In the genomic region with DNA sequence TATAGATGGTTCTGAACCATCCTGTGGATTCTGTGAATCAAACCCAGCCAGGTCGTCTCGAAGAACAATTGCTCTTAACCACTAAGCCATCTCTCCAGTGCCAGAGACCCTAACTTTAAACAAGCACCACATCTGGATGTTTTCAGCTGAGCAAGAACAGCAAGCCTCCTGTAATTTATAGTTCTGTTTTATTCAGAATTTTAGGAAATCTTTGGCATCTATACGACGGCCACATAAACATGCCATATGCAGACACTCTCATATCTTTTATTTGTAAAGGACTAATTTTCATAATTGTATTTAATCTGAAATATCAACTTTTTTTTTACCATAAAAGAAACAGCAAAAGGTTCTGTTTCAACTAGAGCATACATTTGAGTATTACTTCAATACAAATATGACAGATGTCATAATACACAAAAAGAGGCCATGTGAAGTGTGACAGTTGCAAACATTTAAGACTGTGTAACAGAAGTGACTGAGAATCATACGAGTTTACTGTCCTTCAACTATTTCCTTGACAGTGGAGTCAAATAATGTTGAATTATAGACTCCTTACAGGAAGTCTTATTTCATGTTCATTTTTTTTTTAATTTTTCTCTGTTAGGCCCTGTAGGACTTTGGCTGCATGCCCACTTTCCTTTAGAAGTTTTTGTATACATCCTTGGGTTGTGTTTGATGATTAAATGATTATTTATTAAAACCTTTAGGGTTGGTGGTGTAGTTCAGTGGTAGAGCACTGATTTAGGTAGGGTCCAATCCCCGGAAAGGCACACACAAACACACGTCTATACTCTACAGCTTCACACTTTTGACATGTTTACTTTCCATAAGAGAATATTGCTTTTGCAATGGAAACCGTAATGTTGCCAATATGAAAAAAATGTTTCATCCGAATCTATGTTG, we compare ENCODE assay signal across 18 mouse cellular contexts. TPM values are rescaled to one million over a fixed set of nuclear protein-coding genes. Genes with fewer than 3 reads are reported as not detected.
DNase-seq lines count a peak whose midpoint lies in the region; ATAC-seq and TF ChIP-seq lines count a peak whose summit lies in the region.
"Had no signal": no experiment of that assay in that cellular context is flagged by ENCODE, and none has a peak within 500 bp of the region (broad histone marks: within the 10 kb centered on the region; RNA-seq: fewer than 3 reads in every experiment).

No protein-coding gene starts in this region.

- no peak overlapping the region for H3K9ac ChIP-seq in hindbrain, embryonic 13.5 days
- no peak overlapping the region for H3K9ac ChIP-seq in lung, embryonic 14.5 days
- no peak overlapping the region for H3K9ac ChIP-seq in hindbrain, embryonic 16.5 days (ENCODE audit: low read depth, low read length)
- no peak overlapping the region for H3K9ac ChIP-seq in stomach, embryonic 15.5 days
- H3K9ac ChIP-seq: embryonic facial prominence, embryonic 15.5 days; forebrain, embryonic 15.5 days; heart, embryonic 12.5 days; limb, embryonic 15.5 days; liver, embryonic 14.5 days had no signal

- 80% methylated on average over 9 of the region's 9 CpGs for WGBS in hindbrain, embryonic 13.5 days
- 88% methylated on average over 9 of the region's 9 CpGs for WGBS in hindbrain, embryonic 10.5 days
- WGBS in lung, embryonic 14.5 days: 34% methylated on average over 9 of the region's 9 CpGs
- WGBS in hindbrain, embryonic 16.5 days: 73% methylated on average over 9 of the region's 9 CpGs
- 35% methylated on average over 9 of the region's 9 CpGs for WGBS in stomach, embryonic 15.5 days

- H3K4me3 ChIP-seq in hindbrain, embryonic 13.5 days: no peak overlapping the region
- no peak overlapping the region for H3K4me3 ChIP-seq in hindbrain, embryonic 10.5 days
- H3K4me3 ChIP-seq in lung, embryonic 14.5 days (ENCODE audit: low read depth, low read length): no peak overlapping the region
- no peak overlapping the region for H3K4me3 ChIP-seq in hindbrain, embryonic 16.5 days (ENCODE audit: low read length)
- H3K4me3 ChIP-seq in stomach, embryonic 15.5 days (replicated peaks): no peak overlapping the region
- H3K4me3 ChIP-seq: embryonic facial prominence, embryonic 15.5 days; forebrain, embryonic 15.5 days; heart, embryonic 12.5 days; left cerebral cortex, adult 2 months; limb, embryonic 15.5 days had no signal

- no peaks in the 10 kb centered on the region for H3K9me3 ChIP-seq in hindbrain, embryonic 13.5 days
- no peaks in the 10 kb centered on the region for H3K9me3 ChIP-seq in hindbrain, embryonic 10.5 days
- H3K9me3 ChIP-seq in lung, embryonic 14.5 days (ENCODE audit: low read depth, low read length): no peaks in the 10 kb centered on the region
- H3K9me3 ChIP-seq in hindbrain, embryonic 16.5 days (ENCODE audit: control insufficient read depth, low read length): no peaks in the 10 kb centered on the region
- H3K9me3 ChIP-seq in stomach, embryonic 15.5 days: no peaks in the 10 kb centered on the region
- H3K9me3 ChIP-seq: embryonic facial prominence, embryonic 15.5 days; forebrain, embryonic 15.5 days; heart, embryonic 12.5 days; limb, embryonic 15.5 days had no signal

- no peak overlapping the region; the same call in 1 of the 2 replicates for H3K27ac ChIP-seq in hindbrain, embryonic 13.5 days
- H3K27ac ChIP-seq in hindbrain, embryonic 10.5 days: no peak overlapping the region
- H3K27ac ChIP-seq in lung, embryonic 14.5 days (ENCODE audit: low read depth): peak overlapping the region; percentile 100
- 0 out of 2 replicates have a peak overlapping the region, but pooled peaks have one; percentile 6 for H3K27ac ChIP-seq in hindbrain, embryonic 16.5 days (ENCODE audit: low read depth, low read length)
- H3K27ac ChIP-seq in stomach, embryonic 15.5 days: peak overlapping the region; percentile 78
- H3K27ac ChIP-seq: embryonic facial prominence, embryonic 15.5 days; forebrain, embryonic 15.5 days; left cerebral cortex, adult 2 months; limb, embryonic 15.5 days; liver, embryonic 14.5 days had no signal

- H3K27me3 ChIP-seq in hindbrain, embryonic 13.5 days: no peaks in the 10 kb centered on the region
- peaks cover 27% of the 10 kb centered on the region for H3K27me3 ChIP-seq in hindbrain, embryonic 10.5 days (ENCODE audit: insufficient read depth, poor library complexity, severe bottlenecking)
- no peaks in the 10 kb centered on the region for H3K27me3 ChIP-seq in lung, embryonic 14.5 days (ENCODE audit: insufficient read depth, low read length)
- H3K27me3 ChIP-seq in hindbrain, embryonic 16.5 days (replicated peaks; ENCODE audit: control insufficient read depth, insufficient read depth, low read length): no peaks in the 10 kb centered on the region
- no peaks in the 10 kb centered on the region for H3K27me3 ChIP-seq in stomach, embryonic 15.5 days (replicated peaks)
- H3K27me3 ChIP-seq: heart, embryonic 12.5 days had no signal

- H3K4me1 ChIP-seq in hindbrain, embryonic 13.5 days (replicated peaks): peaks cover 46% of the 10 kb centered on the region
- peaks cover 32% of the 10 kb centered on the region for H3K4me1 ChIP-seq in hindbrain, embryonic 10.5 days (replicated peaks)
- H3K4me1 ChIP-seq in lung, embryonic 14.5 days (ENCODE audit: insufficient read depth): peaks cover 9% of the 10 kb centered on the region; the same call in 1 of the 2 replicates
- peaks cover 20% of the 10 kb centered on the region for H3K4me1 ChIP-seq in hindbrain, embryonic 16.5 days (ENCODE audit: control insufficient read depth, insufficient read depth, low read depth, low read length)
- peaks cover 9% of the 10 kb centered on the region for H3K4me1 ChIP-seq in stomach, embryonic 15.5 days

- ATAC-seq in hindbrain, embryonic 13.5 days (ENCODE audit: low FRiP score): no peak
- peak; percentile 77 for ATAC-seq in lung, embryonic 14.5 days (ENCODE audit: insufficient read depth)
- ATAC-seq in hindbrain, embryonic 16.5 days: no peak
- ATAC-seq in stomach, embryonic 15.5 days (ENCODE audit: insufficient read depth, low FRiP score, low read depth): 0 out of 2 replicates have a peak, but pooled peaks have one; percentile 16
- no peak for ATAC-seq in CD4-positive, CD25-positive, alpha-beta regulatory T cell, adult 4 months
- ATAC-seq: forebrain, embryonic 15.5 days; midbrain, embryonic 16.5 days had no signal

- H3K4me2 ChIP-seq in hindbrain, embryonic 13.5 days: peak overlapping the region; percentile 89; the same call in 1 of the 2 replicates
- peak overlapping the region; percentile 18; the same call in 1 of the 2 replicates for H3K4me2 ChIP-seq in lung, embryonic 14.5 days
- no peak overlapping the region for H3K4me2 ChIP-seq in hindbrain, embryonic 16.5 days (ENCODE audit: low read length)
- H3K4me2 ChIP-seq in stomach, embryonic 15.5 days: no peak overlapping the region; the same call in 1 of the 2 replicates
- H3K4me2 ChIP-seq: embryonic facial prominence, embryonic 15.5 days; forebrain, embryonic 15.5 days; heart, embryonic 12.5 days; limb, embryonic 15.5 days had no signal

- DNase-seq in hindbrain, embryonic 10.5 days (ENCODE audit: low spot score): no peak
- peak; percentile 91 for DNase-seq in lung, embryonic 14.5 days
- no peak for DNase-seq in lung, adult 18-20 months
- no peak for DNase-seq in yolk sac, embryonic 10.5 days (ENCODE audit: low spot score)
- DNase-seq: adrenal gland, postnatal 36 days; cerebellum, adult 9-10 months; heart, postnatal 10 days had no signal

- H3K36me3 ChIP-seq in hindbrain, embryonic 13.5 days: peaks cover 29% of the 10 kb centered on the region
- peaks cover 63% of the 10 kb centered on the region for H3K36me3 ChIP-seq in hindbrain, embryonic 10.5 days
- H3K36me3 ChIP-seq in lung, embryonic 14.5 days (ENCODE audit: insufficient read depth): peaks cover 60% of the 10 kb centered on the region
- H3K36me3 ChIP-seq in hindbrain, embryonic 16.5 days (ENCODE audit: control insufficient read depth, insufficient read depth, low read length): no peaks in the 10 kb centered on the region; the same call in 1 of the 2 replicates
- H3K36me3 ChIP-seq in stomach, embryonic 15.5 days: peaks cover 9% of the 10 kb centered on the region
- H3K36me3 ChIP-seq: embryonic facial prominence, embryonic 15.5 days; forebrain, embryonic 15.5 days; limb, embryonic 15.5 days had no signal

- TF ChIP-seq CTCF in lung, embryonic 14.5 days (IDR thresholded peaks at IDR 0.05; ENCODE audit: low read depth): no peak

RNA-seq across cellular contexts. Expression of gene Meis1, which starts 13.5 kb away (rescaled TPM):
- polyA plus RNA-seq in hindbrain, embryonic 13.5 days (2015; fragmentation: Nextera tagmentation; extraction: Ambion mirVana): 211 and 212 TPM in 2 replicates
- polyA plus RNA-seq in hindbrain, embryonic 10.5 days (2016; fragmentation: Nextera tagmentation; extraction: Ambion mirVana): 92.9 and 123 TPM in 2 replicates
- polyA plus RNA-seq in lung, embryonic 14.5 days (2014; fragmentation: Nextera tagmentation; extraction: Ambion mirVana): 122 and 132 TPM in 2 replicates
- polyA plus RNA-seq in hindbrain, embryonic 16.5 days (2015; fragmentation: Nextera tagmentation; extraction: Ambion mirVana): 182 and 183 TPM in 2 replicates
- polyA plus RNA-seq in stomach, embryonic 15.5 days (2015; fragmentation: Nextera tagmentation; extraction: Ambion mirVana): 139 and 150 TPM in 2 replicates
- under 1 TPM in 1 of 2 experiments, not detected in 1; 0.66 TPM for polyA plus RNA-seq in CD4-positive, CD25-positive, alpha-beta regulatory T cell, adult 4 months (2017; shearing (Covaris generic))

Comparison
In these comparisons a context has a peak if more than half of its experiments do, and no peak if none do; other contexts are left out.
1. H3K27ac ChIP-seq: peak in lung, embryonic 14.5 days (single experiment), hindbrain, embryonic 16.5 days (single experiment) and stomach, embryonic 15.5 days (single experiment); none in hindbrain, embryonic 13.5 days (single experiment) and hindbrain, embryonic 10.5 days (single experiment).
2. H3K4me2 ChIP-seq: peak in hindbrain, embryonic 13.5 days (single experiment) and lung, embryonic 14.5 days (single experiment); none in hindbrain, embryonic 16.5 days (single experiment) and stomach, embryonic 15.5 days (single experiment).
3. ATAC-seq: peak in lung, embryonic 14.5 days (single experiment) and stomach, embryonic 15.5 days (single experiment); none in hindbrain, embryonic 13.5 days (single experiment), hindbrain, embryonic 16.5 days (single experiment) and CD4-positive, CD25-positive, alpha-beta regulatory T cell, adult 4 months (single experiment).
4. RNA of gene Meis1, which starts 13.5 kb away (polyA plus RNA-seq): 211 to 212 TPM in hindbrain, embryonic 13.5 days, 182 to 183 TPM in hindbrain, embryonic 16.5 days, 139 to 150 TPM in stomach, embryonic 15.5 days, 122 to 132 TPM in lung, embryonic 14.5 days and 92.9 to 123 TPM in hindbrain, embryonic 10.5 days; 0.66 TPM in CD4-positive, CD25-positive, alpha-beta regulatory T cell, adult 4 months; every median in the first group is over 10 times any median in the second.